Mouse (Mus musculus) lung, embryonic 15.5 days (tissue): Measurements from ENCODE around the gene Commd7. TPM values are rescaled to one million over a fixed set of nuclear protein-coding genes. Genes with fewer than 3 reads are reported as not detected.

ENCODE experiments used
- ATAC-seq: fragments of 200-750 bp; cut with Nextera tagmentation; 2 replicates; pipeline ENCODE4 v1.8.0; 2017; ENCODE audit warnings: moderate number of reproducible peaks, borderline replicate concordance; ENCODE audit not compliant: low FRiP score, low TSS enrichment; ENCODE audit errors: extremely low read depth
- H3K27ac ChIP-seq: fragments of 300-500 bp; sonication (generic); 2 replicates; pipeline ENCODE4 v1.5.1; 2015; ENCODE audit warnings: moderate library complexity, mild to moderate bottlenecking, inconsistent platforms
- H3K27me3 ChIP-seq: fragments of 300-500 bp; sonication (generic); 2 replicates; pipeline ENCODE4 v1.6.1; 2015; ENCODE audit warnings: inconsistent platforms
- H3K36me3 ChIP-seq: fragments of 300-500 bp; sonication (generic); 2 replicates; pipeline ENCODE4 v1.6.1; 2015; ENCODE audit warnings: inconsistent platforms
- H3K4me1 ChIP-seq: fragments of 300-500 bp; sonication (generic); 2 replicates; pipeline ENCODE4 v1.6.1; 2015; ENCODE audit warnings: inconsistent platforms
- H3K4me2 ChIP-seq: fragments of 300-500 bp; sonication (generic); 2 replicates; pipeline ENCODE4 v1.6.1; 2015; ENCODE audit warnings: inconsistent platforms, mild to moderate bottlenecking, moderate library complexity
- H3K4me3 ChIP-seq: fragments of 300-500 bp; sonication (generic); 2 replicates; pipeline ENCODE4 v1.5.1; 2015; ENCODE audit warnings: mild to moderate bottlenecking, inconsistent platforms
- H3K9ac ChIP-seq: fragments of 300-500 bp; sonication (generic); 2 replicates; pipeline ENCODE4 v1.6.1; 2015; ENCODE audit warnings: inconsistent platforms
- H3K9me3 ChIP-seq: fragments of 300-500 bp; sonication (generic); 2 replicates; pipeline ENCODE4 v1.6.1; 2016; ENCODE audit warnings: inconsistent platforms
- WGBS: fragments of 180-500 bp; shearing (Covaris S2); methylation state at CpG from one replicate; pipeline ENCODE4 v1.1.7; 2015; 5-methylcytosine and 5-hydroxymethylcytosine counted together
- polyA plus RNA-seq: library from polyadenylated mRNA; unstranded; fragments of >200 nt; fragmentation: Nextera tagmentation; extraction: Ambion mirVana; gene quantifications from 2 replicates; pipeline ENCODE4 v1.2.1, GENCODE M21; 2015

Commd7 gene
- polyA plus RNA-seq, 1 experiment from 2014 or later: 83.5 TPM

DNA sequence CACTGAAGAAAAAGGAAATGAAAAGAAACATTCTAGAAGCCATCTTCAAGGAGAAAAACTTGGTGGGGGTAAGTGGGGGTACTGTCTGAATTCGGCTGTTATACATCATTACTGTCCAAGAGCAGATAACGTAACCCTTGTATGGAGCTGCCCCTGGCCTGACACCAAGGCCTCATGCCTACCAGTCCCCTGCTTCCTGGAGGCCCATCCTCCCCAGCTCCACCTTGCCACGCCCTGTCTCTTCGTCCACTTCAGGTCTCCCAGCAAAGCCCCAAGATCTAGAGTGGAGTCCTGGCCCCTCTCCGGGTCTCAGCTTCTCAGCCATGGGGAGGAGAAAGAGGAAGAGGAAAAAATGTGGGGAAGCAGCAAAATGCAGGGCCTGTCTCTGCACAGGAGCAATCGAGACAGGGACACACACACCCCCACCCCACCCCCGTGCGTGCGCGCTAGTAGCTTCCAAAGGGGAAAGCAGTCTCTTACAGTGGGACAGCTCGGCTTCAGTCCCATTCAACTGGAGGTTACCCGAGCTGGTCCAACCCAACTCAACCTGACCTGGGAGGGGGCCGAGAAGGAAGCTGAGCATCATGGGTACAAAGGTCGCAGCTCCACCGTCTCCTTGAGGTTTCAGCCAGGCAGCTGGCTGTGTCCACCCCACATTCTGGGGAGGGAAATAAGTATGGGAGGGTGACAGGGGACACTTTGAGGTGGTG is 49.5 kb downstream of the Commd7 start:
- no peaks in the 10 kb centered on the region for H3K9me3 ChIP-seq
- no peaks in the 10 kb centered on the region for H3K27me3 ChIP-seq
- H3K36me3 ChIP-seq: no peaks in the 10 kb centered on the region
- WGBS: 53% methylated on average over 15 of the region's 15 CpGs
- no peak overlapping the region for H3K4me3 ChIP-seq
- H3K4me1 ChIP-seq: peaks cover 4% of the 10 kb centered on the region
- no peak for ATAC-seq
- no peak overlapping the region for H3K4me2 ChIP-seq
- H3K9ac ChIP-seq: no peak overlapping the region
- no peak overlapping the region for H3K27ac ChIP-seq

DNA sequence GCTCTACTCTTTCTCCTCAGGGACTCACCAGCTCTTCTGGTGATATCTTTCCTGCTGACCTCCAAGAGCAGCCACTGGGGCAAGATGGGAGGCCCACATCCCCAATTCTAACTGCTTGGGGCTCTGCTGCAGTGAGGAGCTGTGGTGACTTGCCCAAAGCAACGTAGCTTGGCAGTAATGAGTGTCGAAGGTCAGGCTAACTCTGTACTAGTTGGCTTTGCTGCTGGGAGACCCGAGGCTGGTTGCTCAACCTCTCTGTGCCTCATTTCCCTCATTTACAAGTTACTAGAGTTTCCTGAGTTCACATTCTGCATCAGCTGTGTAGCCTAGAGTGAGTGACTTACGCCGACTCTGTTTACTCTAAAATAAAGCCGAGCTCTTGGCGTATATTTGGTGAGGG is 51.2 kb downstream of the Commd7 start:
- no peaks in the 10 kb centered on the region for H3K36me3 ChIP-seq
- no peaks in the 10 kb centered on the region for H3K9me3 ChIP-seq
- H3K4me1 ChIP-seq: no peaks in the 10 kb centered on the region; the same call in 1 of the 2 replicates
- WGBS: 72% methylated on average over 7 of the region's 7 CpGs
- H3K27me3 ChIP-seq: no peaks in the 10 kb centered on the region
- H3K27ac ChIP-seq: no peak overlapping the region
- ATAC-seq: no peak
- no peak overlapping the region for H3K4me2 ChIP-seq
- H3K9ac ChIP-seq: no peak overlapping the region
- no peak overlapping the region for H3K4me3 ChIP-seq

DNA sequence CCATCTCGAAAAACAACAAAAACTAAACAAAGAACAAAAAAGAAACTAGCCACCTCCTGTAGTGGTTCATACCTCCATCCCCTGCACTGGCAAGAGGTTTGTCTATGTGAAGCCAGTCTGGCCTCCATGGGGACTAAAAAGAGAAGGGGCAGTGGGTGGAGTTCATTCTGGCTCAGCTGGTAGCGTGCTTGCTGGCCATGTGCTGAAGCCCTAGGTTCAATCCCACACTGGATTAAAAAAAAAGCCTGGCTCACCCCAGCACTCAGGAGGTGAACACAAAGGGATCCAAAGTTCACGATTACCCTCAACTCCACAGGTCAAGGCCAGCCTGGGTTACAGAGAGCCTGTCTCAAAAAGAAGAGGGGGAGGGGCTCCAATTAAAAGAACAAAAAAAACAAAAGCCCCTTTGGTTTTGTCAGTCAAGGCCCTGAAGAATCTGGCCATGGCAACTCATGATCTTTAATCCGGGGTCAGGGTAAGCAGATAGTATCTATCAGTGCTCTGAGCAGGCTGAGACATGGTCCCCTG is 52.1 kb downstream of the Commd7 start:
- no peaks in the 10 kb centered on the region for H3K36me3 ChIP-seq
- ATAC-seq: no peak
- H3K27ac ChIP-seq: no peak overlapping the region
- no peaks in the 10 kb centered on the region for H3K4me1 ChIP-seq
- no peak overlapping the region for H3K4me3 ChIP-seq
- H3K9ac ChIP-seq: no peak overlapping the region
- H3K4me2 ChIP-seq: no peak overlapping the region
- 66% methylated on average over 4 of the region's 4 CpGs for WGBS
- H3K9me3 ChIP-seq: no peaks in the 10 kb centered on the region
- no peaks in the 10 kb centered on the region for H3K27me3 ChIP-seq

GRCm38 (mm10) chr2:153580042-153580441 is 52.5 kb downstream of the Commd7 start:
- Histone ChIP-seq H3K4me2 (no peak overlapping the region), H3K9ac (no peak overlapping the region), H3K27ac (no peak overlapping the region), H3K36me3 (no peaks in the 10 kb centered on the region), H3K27me3 (no peaks in the 10 kb centered on the region), H3K9me3 (no peaks in the 10 kb centered on the region), H3K4me1 (no peaks in the 10 kb centered on the region), H3K4me3 (no peak overlapping the region)
- no peak for ATAC-seq
- 89% methylated on average over 3 of the region's 3 CpGs for WGBS

DNA sequence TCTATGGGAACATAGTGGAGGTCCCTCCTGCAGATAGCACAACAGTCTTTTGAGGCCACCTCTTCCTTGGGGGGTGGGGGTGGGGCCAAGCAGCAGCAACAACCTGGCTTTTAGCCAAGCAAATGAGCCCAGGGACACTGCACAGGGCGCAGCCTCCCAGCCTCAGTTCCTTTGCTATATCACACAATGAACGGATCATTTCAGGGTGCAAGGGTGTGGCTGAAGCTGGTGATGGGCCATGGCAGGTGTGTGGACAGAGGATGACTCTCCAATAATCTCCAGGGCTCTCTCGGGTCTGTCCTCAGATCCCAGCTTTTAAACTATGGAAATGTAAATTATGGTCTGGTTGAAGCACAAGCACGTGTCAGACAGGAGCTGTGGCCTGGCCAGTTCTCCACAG is 55.5 kb downstream of the Commd7 start:
- no peak overlapping the region for H3K4me2 ChIP-seq
- no peak overlapping the region for H3K4me3 ChIP-seq
- 53% methylated on average over 4 of the region's 4 CpGs for WGBS
- H3K36me3 ChIP-seq: no peaks in the 10 kb centered on the region
- no peaks in the 10 kb centered on the region for H3K4me1 ChIP-seq
- H3K27ac ChIP-seq: no peak overlapping the region
- H3K27me3 ChIP-seq: no peaks in the 10 kb centered on the region
- H3K9me3 ChIP-seq: no peaks in the 10 kb centered on the region
- H3K9ac ChIP-seq: no peak overlapping the region
- peak; percentile 36; the same call in 1 of the 2 replicates for ATAC-seq

DNA sequence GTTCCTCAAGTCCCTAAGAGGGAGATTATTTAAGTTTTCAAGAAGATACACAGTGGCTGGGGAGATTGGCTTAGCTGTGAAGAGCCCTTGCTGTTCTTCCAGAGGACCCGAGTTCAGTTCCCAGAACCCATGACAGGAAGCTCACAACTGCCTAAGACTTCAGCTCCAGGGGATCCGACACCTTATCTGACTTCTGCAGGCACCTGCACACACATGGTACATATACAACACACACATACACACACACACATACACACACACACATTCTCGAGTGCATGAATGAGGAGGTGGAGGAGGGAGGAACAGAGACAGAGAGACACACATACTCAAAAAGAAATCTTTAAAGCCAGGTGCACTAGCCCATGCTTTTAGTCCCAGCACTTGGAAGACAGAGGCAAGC is 56.4 kb downstream of the Commd7 start:
- Histone ChIP-seq H3K9ac (no peak overlapping the region), H3K4me1 (no peaks in the 10 kb centered on the region), H3K4me3 (no peak overlapping the region), H3K27me3 (no peaks in the 10 kb centered on the region), H3K27ac (no peak overlapping the region), H3K36me3 (no peaks in the 10 kb centered on the region), H3K9me3 (no peaks in the 10 kb centered on the region), H3K4me2 (no peak overlapping the region)
- ATAC-seq: no peak
- WGBS: 56% methylated on average over 3 of the region's 3 CpGs

DNA sequence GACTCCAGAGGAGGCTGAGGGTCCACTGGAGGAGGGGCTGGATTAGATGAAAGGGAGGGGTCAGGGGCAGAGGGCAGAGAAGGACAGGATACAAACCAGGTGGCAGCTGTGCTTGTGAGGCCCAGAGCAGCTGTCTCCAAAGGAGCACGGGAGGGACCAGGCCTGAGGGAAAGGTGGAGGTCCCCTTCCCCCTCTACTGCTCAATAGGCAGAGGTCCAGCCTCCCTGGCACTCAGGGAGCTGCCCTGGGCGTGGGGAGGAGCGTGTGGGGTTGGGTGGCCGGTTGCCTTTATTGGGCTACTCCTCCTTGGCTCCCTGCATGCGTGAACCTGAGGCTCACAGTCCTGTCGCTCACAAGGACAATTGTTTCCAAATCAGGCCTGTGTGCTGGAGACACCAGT is 57.0 kb downstream of the Commd7 start:
- no peaks in the 10 kb centered on the region for H3K27me3 ChIP-seq
- H3K4me3 ChIP-seq: no peak overlapping the region
- no peaks in the 10 kb centered on the region for H3K4me1 ChIP-seq
- no peak overlapping the region for H3K9ac ChIP-seq
- H3K4me2 ChIP-seq: no peak overlapping the region
- ATAC-seq: no peak
- H3K36me3 ChIP-seq: no peaks in the 10 kb centered on the region
- H3K27ac ChIP-seq: no peak overlapping the region
- WGBS: 36% methylated on average over 6 of the region's 6 CpGs
- H3K9me3 ChIP-seq: no peaks in the 10 kb centered on the region

- H3K36me3 ChIP-seq: no peaks in the 10 kb centered on the region
- no peaks in the 10 kb centered on the region for H3K4me1 ChIP-seq
- H3K9ac ChIP-seq: no peak overlapping the region
- no peaks in the 10 kb centered on the region for H3K9me3 ChIP-seq
- 82% methylated on average over 9 of the region's 9 CpGs for WGBS
- no peaks in the 10 kb centered on the region for H3K27me3 ChIP-seq
- ATAC-seq: no peak
- H3K4me2 ChIP-seq: no peak overlapping the region
- H3K27ac ChIP-seq: no peak overlapping the region
- H3K4me3 ChIP-seq: no peak overlapping the region
Observed at GRCm38 (mm10) chr2:153573101-153573500, 59.5 kb downstream of the Commd7 start.

GRCm38 (mm10) chr2:153568541-153568940 is 64.0 kb downstream of the Commd7 start:
- no peak overlapping the region for H3K4me3 ChIP-seq
- no peaks in the 10 kb centered on the region for H3K4me1 ChIP-seq
- H3K4me2 ChIP-seq: no peak overlapping the region
- no peaks in the 10 kb centered on the region for H3K36me3 ChIP-seq
- H3K9me3 ChIP-seq: no peaks in the 10 kb centered on the region
- ATAC-seq: no peak
- 84% methylated on average over 6 of the region's 6 CpGs for WGBS
- H3K27ac ChIP-seq: no peak overlapping the region
- no peak overlapping the region for H3K9ac ChIP-seq
- no peaks in the 10 kb centered on the region for H3K27me3 ChIP-seq

DNA sequence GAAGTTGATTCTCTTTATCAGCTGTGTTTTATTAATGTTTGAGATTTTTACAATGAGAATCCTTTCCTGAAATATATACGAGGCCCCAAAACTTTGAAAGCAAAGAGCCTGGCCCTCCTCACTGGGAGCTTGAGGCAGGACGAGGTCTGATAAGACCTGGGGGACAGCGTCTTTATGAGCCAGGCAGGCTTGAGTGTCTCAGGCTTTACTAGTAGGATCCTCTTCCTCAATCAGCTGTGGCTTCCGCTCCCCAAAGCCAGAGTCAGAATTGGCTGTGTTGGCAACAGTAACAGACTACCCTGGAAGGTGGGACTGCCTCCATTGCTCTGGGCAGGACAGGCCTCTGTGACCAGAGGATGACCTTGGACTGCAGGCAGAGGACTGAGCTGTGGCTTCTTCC is 64.6 kb downstream of the Commd7 start:
- 44% methylated on average over 4 of the region's 4 CpGs for WGBS
- no peaks in the 10 kb centered on the region for H3K9me3 ChIP-seq
- no peaks in the 10 kb centered on the region for H3K4me1 ChIP-seq
- no peaks in the 10 kb centered on the region for H3K27me3 ChIP-seq
- no peak overlapping the region for H3K4me2 ChIP-seq
- no peak overlapping the region for H3K27ac ChIP-seq
- H3K9ac ChIP-seq: no peak overlapping the region
- no peak for ATAC-seq
- H3K36me3 ChIP-seq: no peaks in the 10 kb centered on the region
- H3K4me3 ChIP-seq: no peak overlapping the region
